Mouse (Mus musculus): Measurements from ENCODE around the gene Actn2. TPM values are rescaled to one million over a fixed set of nuclear protein-coding genes. Genes with fewer than 3 reads are reported as not detected.
A peak's percentile ranks its signal among the peaks of the same experiment; 100 is the strongest.

Gene Actn2
- total RNA-seq, 2 experiments from 2014 or later, result 43.7 to 240 TPM

GRCm38 (mm10) chr13:12257391-12258380 lies 82.9 kb downstream of the Actn2 start, which contains the start of gene Mtr:
Gene Mtr, minus strand, starts transcription at chr13:12258113.
- DNase-seq, result peak; percentile 96

GRCm38 (mm10) chr13:12256871-12257390 lies 83.6 kb downstream of the Actn2 start:
- DNase-seq, result no peak

- no peak for DNase-seq
Measured at GRCm38 (mm10) chr13:12255911-12256705, 84.5 kb downstream of the Actn2 start.

- no peak for DNase-seq
Measured at GRCm38 (mm10) chr13:12250496-12250895, 90.1 kb downstream of the Actn2 start.

GRCm38 (mm10) chr13:12249195-12249898 lies 91.2 kb downstream of the Actn2 start:
- DNase-seq, result no peak

GRCm38 (mm10) chr13:12245938-12246337 lies 94.6 kb downstream of the Actn2 start:
- no peak for DNase-seq

- DNase-seq, result peak; percentile 16
Measured at GRCm38 (mm10) chr13:12243991-12244390, 96.6 kb downstream of the Actn2 start.

- DNase-seq, result no peak
Measured at GRCm38 (mm10) chr13:12232141-12232540, 108.4 kb downstream of the Actn2 start.

GRCm38 (mm10) chr13:12228248-12228647 lies 112.3 kb downstream of the Actn2 start:
- no peak for DNase-seq

- DNase-seq, result no peak
Measured at GRCm38 (mm10) chr13:12227606-12228005, 113.0 kb downstream of the Actn2 start.

Other genes with a start within 250 kb of the Actn2 start
- gene Ryr2, start 233.8 kb downstream of the Actn2 start, total RNA-seq (2021), result 10 to 100 TPM in 1 of 2 experiments, 1 to 10 TPM in 1; 7.9 to 13.5 TPM
- gene Mtr, start 82.6 kb downstream of the Actn2 start, total RNA-seq (2021), result 10 to 100 TPM; 16.4 to 23.7 TPM
- gene Heatr1, start 54.3 kb upstream of the Actn2 start, total RNA-seq (2021), result 10 to 100 TPM; 26.6 to 32.6 TPM
- 10 to 100 TPM; 60.6 to 65.3 TPM for gene Lgals8, start 124.2 kb upstream of the Actn2 start, total RNA-seq (2021)
- gene Edaradd, start 179.7 kb upstream of the Actn2 start, total RNA-seq (2021), result under 1 TPM; 0.21 to 0.36 TPM
- 10 to 100 TPM in 1 of 2 experiments, 1 to 10 TPM in 1; 9.3 to 11.9 TPM for gene Ero1lb, start 225.1 kb upstream of the Actn2 start, total RNA-seq (2021)

All from adrenal gland, postnatal 10 days (tissue).